Mouse (Mus musculus): ENCODE data around the gene Jade1. TPM values are rescaled to one million over a fixed set of nuclear protein-coding genes. Genes with fewer than 3 reads are reported as not detected.

The Jade1 gene
- total RNA-seq, 1 experiment from 2014 or later = 43.5 TPM

DNA sequence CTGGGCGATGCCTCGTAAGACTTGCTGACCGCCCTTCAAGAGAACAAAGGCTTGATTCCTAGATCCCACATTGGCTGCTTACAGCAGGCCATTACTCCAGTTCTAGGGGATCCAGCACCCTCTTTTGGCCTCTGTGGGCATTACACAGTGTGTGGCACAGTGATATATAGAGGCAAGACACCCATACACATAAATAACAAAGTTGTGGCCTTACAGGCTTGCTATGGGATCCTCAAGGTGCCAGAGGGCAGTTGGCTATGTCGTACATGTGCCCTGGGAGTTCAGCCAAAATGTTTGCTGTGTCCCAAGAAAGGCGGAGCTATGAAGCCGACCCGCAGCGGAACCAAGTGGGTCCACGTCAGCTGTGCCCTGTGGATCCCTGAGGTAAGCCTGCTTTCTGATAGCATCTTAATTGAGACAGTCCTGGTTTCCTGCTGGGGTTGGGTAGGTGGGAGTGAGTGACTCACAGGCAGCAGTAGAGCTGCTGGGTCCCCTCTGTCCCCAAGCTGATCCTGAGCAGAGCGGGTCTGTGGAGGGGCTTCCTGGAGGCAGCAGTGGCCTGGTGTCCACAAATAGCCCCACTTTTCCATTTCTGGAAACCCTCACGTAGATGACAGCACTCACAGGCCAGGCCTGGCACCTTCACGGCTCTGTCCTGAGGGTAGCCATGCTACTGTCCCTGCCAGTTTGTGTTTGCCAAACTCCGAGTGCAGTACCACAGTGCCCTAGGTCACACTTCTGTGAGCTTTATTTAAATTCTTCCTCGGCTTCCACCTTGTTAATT is 44.5 kb downstream of the Jade1 start:
- DNase-seq = peak; percentile 77

DNA sequence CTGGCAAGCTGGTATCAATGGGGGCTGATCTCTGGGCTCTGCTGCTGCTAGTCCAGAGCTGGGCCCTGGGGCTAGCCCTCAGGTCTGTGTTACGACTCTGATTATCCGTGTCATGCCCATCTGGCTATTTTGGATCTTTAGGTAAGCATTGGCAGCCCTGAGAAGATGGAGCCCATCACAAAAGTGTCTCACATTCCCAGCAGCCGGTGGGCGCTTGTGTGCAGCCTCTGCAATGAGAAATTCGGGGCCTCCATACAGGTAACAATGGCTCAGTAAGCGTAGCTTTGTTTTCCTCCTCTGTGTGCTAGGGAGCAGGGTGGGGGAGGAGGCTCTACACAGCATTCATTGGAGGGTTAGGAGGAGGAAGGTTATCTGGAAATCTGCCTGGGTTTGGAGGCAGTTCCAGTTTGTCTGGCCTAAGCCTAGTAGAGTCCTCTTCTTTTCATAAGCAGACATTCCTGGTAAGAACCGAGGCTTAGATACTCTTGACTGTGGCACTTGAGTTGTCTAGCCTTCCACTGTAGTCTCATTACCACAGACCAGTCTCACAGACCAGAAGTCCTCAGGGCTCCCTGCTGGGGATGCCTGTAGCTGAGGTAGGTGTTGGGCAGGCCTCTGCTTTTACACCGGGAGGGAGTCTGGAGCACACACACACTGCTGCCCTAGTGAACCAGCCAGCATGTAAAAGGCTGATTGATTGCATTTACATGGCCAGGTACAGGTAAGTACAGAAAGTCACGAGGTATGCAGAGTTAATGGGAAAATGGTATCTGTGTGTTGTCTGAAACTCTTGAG is 45.9 kb downstream of the Jade1 start:
- DNase-seq = no peak

DNA sequence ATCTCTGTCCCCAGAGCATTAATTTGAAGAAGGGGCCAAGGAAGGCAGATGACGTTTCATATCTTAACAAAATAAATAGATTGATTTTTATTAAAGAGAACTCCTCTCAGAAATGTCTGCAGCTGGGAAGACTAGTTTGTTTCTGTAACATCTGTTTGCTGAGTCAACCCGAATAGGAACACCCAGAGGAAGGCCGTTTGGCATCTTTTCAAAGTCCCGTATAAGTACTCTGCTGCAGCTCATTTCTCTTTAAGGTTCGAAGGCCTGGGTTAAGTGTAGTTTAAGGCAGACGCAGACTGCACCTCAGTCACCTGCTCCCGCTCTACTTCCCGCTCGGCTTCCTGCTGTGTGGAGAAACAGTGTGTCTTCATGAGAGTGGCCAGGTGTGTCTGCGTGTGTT is 47.4 kb downstream of the Jade1 start:
- no peak for DNase-seq

DNA sequence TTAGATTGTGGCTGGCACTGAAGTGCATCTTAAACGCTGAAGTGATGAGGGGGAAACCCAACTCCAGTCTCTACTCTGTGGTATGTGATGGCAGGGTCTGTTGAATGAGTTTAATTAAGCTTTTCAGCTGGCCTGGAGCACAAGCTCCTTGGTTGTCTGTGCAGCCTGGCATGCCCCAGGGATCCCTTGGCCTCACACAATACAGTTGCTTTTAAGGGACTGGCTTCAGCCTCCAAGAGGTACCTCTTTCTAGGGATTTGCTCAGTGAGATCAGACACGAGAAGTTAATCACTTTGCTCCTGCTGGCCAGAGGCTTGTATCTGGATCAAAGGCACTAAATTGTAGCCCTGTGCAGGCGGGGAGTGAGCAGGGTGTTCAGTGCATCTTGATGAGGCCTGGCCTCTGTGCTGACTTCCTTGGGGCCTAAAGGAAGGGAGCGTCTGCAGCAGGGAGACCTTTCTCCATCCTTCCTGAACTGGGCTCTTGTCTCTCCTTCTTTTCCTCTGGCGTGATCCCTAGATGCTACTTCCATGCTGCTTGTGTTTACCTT is 48.0 kb downstream of the Jade1 start:
- DNase-seq = no peak

DNA sequence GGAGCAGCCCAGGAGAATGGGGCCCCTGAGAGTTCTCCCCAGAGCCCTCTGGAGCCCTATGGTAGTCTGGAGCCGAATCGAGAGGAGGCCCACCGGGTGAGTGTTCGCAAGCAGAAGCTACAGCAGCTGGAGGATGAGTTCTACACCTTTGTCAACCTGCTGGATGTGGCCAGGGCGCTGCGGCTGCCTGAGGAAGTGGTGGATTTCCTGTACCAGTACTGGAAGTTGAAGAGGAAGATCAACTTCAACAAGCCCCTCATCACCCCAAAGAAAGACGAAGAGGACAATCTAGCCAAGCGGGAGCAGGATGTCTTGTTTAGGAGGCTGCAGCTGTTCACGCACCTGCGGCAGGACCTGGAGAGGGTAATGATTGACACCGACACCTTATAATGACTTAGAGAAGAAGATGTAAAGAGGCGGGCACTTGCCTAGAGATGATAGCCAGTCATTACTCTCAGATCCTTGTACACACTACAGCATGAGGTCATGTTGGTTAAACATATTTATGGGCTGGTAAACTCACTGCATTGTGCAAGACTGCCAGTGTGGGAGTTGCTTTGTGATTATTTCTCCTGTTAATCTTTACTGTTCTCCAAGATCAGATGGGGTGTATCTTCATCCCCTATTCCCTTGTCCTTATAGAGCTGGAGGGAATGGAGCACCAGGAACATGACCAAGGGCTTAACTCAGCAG is 49.2 kb downstream of the Jade1 start:
- no peak for DNase-seq

DNA sequence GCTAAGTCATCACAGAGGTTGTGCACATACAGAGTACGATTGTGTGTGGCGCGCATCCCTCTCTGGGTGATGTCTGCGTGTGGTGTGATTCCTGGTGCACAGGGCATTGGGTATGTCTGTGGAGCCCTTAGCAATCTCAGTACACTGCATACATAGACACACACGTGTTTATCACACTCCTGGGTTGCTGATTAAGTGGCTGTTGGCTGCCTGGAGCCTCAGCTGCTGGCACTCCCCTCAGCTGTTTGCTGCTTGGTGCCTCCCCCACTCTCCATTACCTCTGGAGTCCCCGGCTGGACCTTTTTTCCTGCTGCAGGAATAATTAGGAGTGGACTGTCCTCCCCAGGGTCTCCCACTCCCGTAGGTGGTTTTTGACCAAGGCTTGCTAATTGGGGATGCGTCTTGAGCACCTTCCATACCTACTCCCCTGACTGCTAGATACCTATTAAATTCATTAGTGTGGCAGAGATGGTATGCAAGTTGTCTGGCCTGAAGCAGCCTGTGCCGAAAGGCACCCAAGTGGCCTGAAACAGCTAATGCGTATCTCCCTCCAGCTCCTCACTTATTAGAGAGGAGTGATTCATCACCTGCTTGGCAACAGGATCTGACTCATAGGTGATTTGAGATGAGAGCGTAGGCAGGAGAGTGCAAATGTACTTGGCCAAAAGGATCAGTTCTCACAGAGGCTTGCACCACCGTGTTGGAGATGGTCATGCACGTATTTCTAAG is 50.2 kb downstream of the Jade1 start:
- DNase-seq = peak; percentile 38

DNA sequence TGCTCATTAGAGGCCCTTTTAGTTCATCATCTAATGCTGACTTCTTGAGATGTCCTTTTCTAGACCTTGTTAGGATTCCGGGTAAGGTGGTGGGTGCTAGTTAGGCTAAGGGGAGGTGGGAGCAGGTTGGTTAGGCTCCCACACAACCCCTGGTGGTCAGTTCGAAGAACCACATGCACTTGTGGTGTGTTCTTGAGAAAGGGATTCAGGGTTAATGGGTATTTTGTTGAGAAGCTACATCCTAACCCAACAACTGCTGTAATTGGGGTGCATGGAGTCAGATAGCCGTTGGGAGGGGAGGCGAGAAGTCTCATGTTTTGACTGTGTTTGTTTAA is 50.8 kb downstream of the Jade1 start:
- DNase-seq = no peak

DNA sequence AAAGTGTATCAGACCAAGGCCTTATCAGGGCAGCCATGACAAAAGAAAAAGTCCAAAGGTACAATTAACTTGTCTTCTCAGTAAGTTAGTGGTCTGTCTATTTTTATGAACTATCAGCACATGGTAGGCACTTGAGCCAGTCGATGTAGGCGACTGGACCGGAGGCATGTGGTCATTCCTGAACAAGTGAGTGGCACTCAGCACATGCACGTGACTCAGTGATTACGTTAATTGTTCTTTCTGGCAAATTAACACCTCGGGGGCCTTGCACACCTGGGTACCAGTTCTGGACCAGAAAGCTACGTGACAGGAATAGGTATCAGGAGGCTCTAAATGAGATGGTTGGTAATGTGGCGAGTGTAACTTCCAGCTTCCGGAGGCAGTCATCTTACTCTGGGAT is 51.5 kb downstream of the Jade1 start:
- DNase-seq = no peak

DNA sequence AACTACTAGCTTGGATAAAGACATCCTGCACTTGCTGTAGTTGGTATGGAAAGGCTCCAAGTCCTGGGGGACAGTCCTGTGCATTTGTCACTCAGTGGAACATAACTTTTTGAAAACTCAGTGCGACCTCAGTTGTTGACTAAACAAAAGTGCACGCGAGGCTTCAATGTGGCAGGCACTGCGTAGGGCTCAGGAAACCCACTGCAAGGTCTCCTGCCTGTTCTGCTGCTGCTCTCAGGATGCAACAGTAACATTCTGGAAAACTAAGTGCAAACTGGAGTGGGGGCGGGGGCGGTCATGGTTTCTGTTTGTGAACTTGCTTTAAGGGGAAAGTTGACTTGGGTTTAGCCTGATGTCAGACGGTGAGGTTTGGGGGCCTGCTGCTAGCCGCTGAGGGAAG is 51.9 kb downstream of the Jade1 start:
- no peak for DNase-seq

DNA sequence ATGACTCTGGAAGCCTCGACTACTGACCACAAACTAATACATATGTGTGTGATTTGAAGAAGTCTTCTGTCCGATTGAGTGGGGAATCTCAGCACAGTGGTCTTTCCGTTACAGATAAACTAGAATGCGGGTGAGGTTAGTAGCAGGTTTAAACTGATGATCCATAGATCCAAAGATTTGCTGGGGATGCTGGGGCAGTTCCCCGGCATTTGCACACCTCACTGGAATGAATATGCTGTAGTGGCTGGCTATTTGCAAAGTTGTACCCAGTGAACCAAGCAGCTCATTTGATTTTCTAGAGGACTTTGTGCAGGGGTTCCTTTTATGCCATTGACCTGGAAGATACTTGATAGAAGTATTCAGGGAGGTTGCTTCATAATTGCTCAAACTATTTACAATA is 53.5 kb downstream of the Jade1 start:
- DNase-seq = no peak

DNA sequence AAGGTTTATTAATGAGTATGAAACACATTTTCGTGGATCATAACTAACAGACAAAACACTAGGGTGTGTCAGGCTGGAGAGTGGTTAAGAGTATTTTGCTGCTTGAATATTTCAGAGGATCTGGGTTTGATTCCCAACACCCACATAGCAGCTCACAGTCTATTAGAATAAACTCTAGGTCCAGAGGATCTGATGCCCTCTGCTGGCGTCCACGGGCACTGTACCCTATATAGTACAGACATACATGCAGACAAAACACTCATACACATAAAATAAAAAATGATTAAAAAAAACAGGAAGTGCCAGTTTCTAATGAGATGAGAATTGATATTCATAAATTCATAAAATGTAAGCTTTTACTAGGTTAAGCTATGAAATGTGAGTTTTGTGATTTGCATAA is 56.7 kb downstream of the Jade1 start:
- peak; percentile 44 for DNase-seq

DNA sequence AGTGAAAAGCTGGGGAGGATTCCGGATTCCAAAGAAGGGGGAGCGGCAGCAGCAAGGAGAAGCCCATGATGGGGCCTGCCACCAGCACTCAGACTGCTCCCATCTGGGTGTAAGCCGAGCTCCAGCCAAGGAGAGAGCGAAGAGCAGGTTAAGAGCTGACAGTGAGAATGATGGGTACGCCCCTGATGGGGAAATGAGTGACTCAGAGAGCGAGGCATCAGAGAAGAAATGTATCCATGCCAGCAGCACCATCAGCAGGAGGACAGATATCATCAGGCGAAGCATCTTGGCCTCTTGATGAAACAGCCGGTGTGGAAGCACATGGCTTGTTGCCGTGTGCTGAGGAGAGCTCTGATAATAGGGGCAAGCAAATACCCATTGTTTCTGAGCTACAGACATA is 58.2 kb downstream of the Jade1 start:
- DNase-seq = no peak

DNA sequence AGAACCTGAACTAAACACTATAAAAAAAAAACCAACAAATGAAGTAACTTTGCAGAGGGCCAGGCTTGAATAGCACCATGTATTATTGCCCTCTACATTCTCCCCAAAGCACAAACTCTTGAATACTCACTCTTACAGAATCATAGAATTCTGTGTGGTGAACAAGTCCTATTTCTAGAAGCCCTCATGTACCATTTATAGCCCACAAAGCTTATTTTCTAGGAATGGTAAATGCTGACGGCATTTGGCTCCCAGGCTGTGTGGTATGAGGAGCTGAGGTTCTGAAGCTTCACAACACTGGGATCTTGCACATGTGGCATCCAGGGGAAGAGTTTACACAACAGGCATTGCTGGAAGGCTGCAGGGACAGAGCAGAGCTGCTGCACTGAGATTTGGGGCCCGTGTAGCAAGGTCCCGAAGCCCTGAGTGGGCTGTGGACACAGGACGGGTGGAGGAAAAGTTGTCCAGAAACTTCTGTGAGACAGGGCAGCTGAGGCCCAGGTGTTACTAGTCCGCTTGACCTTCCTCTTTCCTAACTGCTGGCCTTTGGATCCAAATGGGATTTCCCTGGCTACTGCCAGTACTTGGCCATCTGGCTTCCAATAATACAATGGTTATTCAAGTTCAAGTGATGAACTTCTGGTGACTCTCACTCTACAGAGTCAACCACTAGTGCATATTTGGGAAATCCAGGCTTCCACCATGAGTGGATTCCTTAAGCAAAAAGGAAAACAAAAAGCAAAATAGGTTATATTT is 58.9 kb downstream of the Jade1 start:
- no peak for DNase-seq

DNA sequence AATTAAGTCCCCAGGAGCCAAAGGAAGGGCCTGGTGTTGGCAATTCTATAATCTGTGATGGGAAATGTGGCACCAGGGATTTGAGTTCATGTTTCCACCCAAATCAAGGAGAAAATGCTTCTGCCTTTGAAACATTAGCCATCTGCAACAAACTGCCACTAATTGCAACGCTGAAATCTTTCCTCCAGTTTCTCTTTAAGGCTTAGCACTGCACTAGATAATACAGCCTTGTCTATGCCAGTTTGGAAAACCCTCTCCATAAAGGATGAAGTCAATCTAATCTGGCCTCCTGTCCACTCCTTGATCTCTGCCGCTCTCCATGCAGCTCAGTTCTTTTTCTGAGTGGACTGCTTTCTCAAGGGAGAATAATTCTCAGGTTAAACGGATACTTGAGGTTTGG is 62.5 kb downstream of the Jade1 start:
- DNase-seq = no peak

DNA sequence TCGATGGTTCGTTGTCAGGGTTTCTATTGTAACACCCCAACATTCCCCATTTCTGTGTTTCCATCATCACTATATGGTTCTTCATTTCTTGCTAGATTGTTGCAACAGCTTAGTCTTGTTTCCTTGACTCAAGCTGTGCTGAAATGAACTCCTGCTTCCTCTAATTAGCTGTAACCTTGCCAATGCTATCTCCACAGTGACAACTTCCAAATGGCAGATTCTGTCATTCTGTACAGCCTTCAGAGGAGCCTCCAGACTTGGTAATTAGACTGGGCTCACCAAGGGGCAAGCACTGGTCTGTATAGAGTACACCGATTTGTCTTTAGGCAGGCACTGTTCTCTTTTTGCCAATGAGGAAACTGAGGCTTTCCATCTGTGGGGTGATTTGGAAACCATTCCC is 63.0 kb downstream of the Jade1 start:
- no peak for DNase-seq

DNA sequence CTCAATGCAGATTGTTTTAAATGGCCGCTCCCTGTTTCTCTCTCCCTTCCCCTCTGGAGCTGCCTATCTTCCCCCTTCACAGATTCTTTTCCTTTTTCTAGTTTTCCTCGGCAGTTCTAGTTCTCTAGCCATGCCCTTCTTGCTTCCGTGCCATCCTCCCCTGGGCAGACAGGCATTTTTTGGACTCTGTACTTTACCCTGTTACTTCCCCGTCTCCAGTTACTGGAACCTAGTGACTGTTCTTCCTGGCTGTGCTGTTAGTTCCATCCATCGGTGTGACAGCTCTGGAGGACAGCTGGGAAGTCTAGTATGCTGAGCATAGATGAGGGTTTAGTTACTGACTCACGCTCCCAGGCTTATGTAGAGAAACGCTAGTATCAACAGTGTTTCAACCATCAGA is 65.4 kb downstream of the Jade1 start:
- no peak for DNase-seq

DNA sequence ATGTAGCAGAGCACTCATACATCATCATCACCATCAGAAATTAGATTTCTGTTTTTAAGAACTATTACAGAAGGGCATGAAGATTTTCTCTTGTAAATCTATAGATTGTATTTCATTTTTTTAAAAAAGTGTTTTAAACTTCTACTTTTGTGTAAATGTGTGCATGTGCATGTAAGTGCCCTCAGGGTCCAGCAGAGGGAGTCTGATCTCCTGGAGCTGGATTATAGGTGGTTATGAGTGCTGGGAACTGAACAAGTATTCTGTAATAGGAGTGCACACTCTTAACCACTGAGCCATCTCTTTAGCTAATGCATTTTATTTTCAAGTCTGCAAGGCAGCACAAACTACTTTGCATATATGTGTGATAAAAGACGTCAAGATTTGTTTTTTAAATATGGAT is 100.1 kb downstream of the Jade1 start:
- no peak for DNase-seq

Measured in adrenal gland, postnatal 14 days (tissue).